Mouse (Mus musculus) lung, embryonic 16.5 days (tissue): ENCODE data around the gene Ccdc87. TPM values are rescaled to one million over a fixed set of nuclear protein-coding genes. Genes with fewer than 3 reads are reported as not detected.
A peak's percentile ranks its signal among the peaks of the same experiment; 100 is the strongest.

ENCODE experiments used
- ATAC-seq: fragments of 200-750 bp; cut with Nextera tagmentation; 2 replicates; pipeline ENCODE4 v1.8.0; 2017; ENCODE audit warnings: low read depth, mild to moderate bottlenecking, moderate library complexity
- H3K27ac ChIP-seq: fragments of 300-500 bp; sonication (generic); 2 replicates; pipeline ENCODE4 v1.5.1; 2014; ENCODE audit warnings: mild to moderate bottlenecking, control low read depth, low read length
- H3K27me3 ChIP-seq: fragments of 300-500 bp; sonication (generic); 2 replicates; pipeline ENCODE4 v1.6.1; 2014; ENCODE audit warnings: low read depth, low read length, mixed read lengths; ENCODE audit not compliant: control insufficient read depth, insufficient read depth
- H3K36me3 ChIP-seq: fragments of 300-500 bp; sonication (generic); 2 replicates; pipeline ENCODE4 v1.6.1; 2014; ENCODE audit warnings: low read length; ENCODE audit not compliant: control insufficient read depth, insufficient read depth
- H3K4me1 ChIP-seq: fragments of 300-500 bp; sonication (generic); replicated peaks from 2 replicates; pipeline ENCODE4 v1.6.1; 2014; ENCODE audit warnings: low read length, mixed read lengths; ENCODE audit not compliant: control insufficient read depth, insufficient read depth
- H3K4me2 ChIP-seq: fragments of 300-500 bp; sonication (generic); 2 replicates; pipeline ENCODE4 v1.6.1; 2014; ENCODE audit warnings: low read depth, low read length, control low read depth
- H3K4me3 ChIP-seq: fragments of 300-500 bp; sonication (generic); 2 replicates; pipeline ENCODE4 v1.5.1; 2014; ENCODE audit warnings: mild to moderate bottlenecking, low read length, control low read depth
- H3K9ac ChIP-seq: fragments of 300-500 bp; sonication (generic); 2 replicates; pipeline ENCODE4 v1.6.1; 2014; ENCODE audit warnings: low read length, control low read depth
- H3K9me3 ChIP-seq: fragments of 300-500 bp; sonication (generic); 2 replicates; pipeline ENCODE4 v1.6.1; 2016; ENCODE audit warnings: low read length; ENCODE audit not compliant: control insufficient read depth
- WGBS: fragments of 180-500 bp; shearing (Covaris S2); extraction: QIAGEN DNeasy Blood & Tissue Kit; methylation state at CpG from one replicate; pipeline ENCODE4 v1.1.7; 2014; 5-methylcytosine and 5-hydroxymethylcytosine counted together
- polyA plus RNA-seq: library from polyadenylated mRNA; unstranded; fragments of >200 nt; fragmentation: Nextera tagmentation; extraction: Ambion mirVana; gene quantifications from 2 replicates; pipeline ENCODE4 v1.2.1, GENCODE M21; 2015

Ccdc87 gene
- polyA plus RNA-seq, result 0.65 and 0.72 TPM in 2 replicates

GRCm38 (mm10) chr19:4839149-4839548 lies at the start of gene Ccdc87, which contains the start of gene Ccs:
Gene Ccdc87 (plus strand): TSS chr19:4839366.
Gene Ccs (minus strand): TSS chr19:4839332.
- WGBS, result under 1% methylated on average over 25 of the region's 25 CpGs
- Histone ChIP-seq H3K27ac (0 out of 2 replicates have a peak within 1 kb of the TSS, but pooled peaks have one; percentile 27), H3K4me3 (peak within 1 kb of the TSS; percentile 76), H3K9me3 (no peaks in the 10 kb centered on the region), H3K27me3 (peaks cover 12% of the 10 kb centered on the region), H3K4me1 (peaks cover 14% of the 10 kb centered on the region), H3K36me3 (no peaks in the 10 kb centered on the region), H3K4me2 (peak within 1 kb of the TSS; percentile 98), H3K9ac (peak within 1 kb of the TSS; percentile 84)
- ATAC-seq, result peak; percentile 99

DNA sequence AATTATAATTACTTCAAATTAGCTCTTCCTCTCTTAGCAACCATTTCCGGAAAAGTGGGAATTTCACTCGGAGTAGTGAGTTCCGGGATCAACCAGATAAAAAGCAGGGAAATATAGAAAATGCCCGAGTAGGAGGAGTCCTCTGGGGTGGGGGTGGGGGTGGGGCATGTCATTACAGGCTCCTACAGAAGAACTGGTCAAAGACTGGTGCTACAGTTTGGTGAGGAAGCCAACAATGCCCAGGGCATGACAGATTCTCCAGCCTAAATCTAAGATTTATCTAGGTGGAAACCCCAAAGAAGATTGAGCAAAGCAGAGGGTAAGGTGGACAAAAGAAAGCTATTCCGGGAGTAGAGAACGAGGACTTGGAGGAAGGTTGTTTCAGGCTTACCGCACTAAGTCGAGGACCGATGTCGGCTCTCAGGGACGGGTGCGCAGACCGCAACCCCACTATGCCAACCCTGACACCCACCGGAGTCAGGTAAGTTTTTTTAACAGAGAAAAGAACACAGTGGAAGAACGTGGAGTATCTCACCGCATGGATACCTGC lies 45.8 kb upstream of the Ccdc87 start:
- Histone ChIP-seq H3K36me3 (peaks cover 14% of the 10 kb centered on the region), H3K27me3 (no peaks in the 10 kb centered on the region), H3K4me2 (peak overlapping the region; percentile 82), H3K4me3 (peak overlapping the region; percentile 69), H3K9ac (peak overlapping the region; percentile 72), H3K4me1 (peaks cover 24% of the 10 kb centered on the region), H3K27ac (peak overlapping the region; percentile 72), H3K9me3 (no peaks in the 10 kb centered on the region)
- peak; percentile 53 for ATAC-seq
- WGBS, result under 1% methylated on average over 16 of the region's 16 CpGs

- Histone ChIP-seq H3K9ac (peak within 1 kb of the TSS; percentile 72), H3K4me3 (peak within 1 kb of the TSS; percentile 69), H3K36me3 (peaks cover 14% of the 10 kb centered on the region), H3K27ac (peak within 1 kb of the TSS; percentile 72), H3K4me1 (peaks cover 24% of the 10 kb centered on the region), H3K9me3 (no peaks in the 10 kb centered on the region), H3K4me2 (peak within 1 kb of the TSS; percentile 82), H3K27me3 (no peaks in the 10 kb centered on the region)
- under 1% methylated on average over 31 of the region's 31 CpGs for WGBS
- peak; percentile 98 for ATAC-seq
These were observed 45.2 kb upstream of the Ccdc87 start, which contains the start of gene Rbm4 for GRCm38 (mm10) chr19:4793831-4794422. Gene Rbm4 (minus strand): TSS chr19:4793901.

DNA sequence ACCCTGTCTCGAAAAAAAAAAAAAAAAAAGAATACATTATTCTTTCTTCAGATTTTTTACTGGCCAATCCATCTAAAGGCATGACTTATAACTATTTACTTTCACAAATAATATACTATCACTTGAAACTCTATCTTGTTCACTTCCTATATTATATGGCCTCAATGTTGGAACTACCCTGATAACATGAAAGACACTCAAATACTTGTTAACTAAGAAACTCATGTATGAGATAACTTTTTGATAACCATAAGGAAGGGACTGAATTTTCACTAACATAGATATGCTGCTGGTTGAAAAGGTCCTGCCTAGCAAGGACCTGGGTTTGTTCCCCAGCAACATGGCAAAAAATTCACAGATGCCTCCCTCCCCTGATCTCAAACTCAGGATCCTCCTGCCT lies 43.2 kb upstream of the Ccdc87 start:
- WGBS, result 54% methylated on average over 1 of the region's 1 CpGs
- ATAC-seq, result no peak
- H3K4me1 ChIP-seq, result peaks cover 15% of the 10 kb centered on the region
- no peaks in the 10 kb centered on the region for H3K27me3 ChIP-seq
- H3K4me2 ChIP-seq, result no peak overlapping the region
- H3K9me3 ChIP-seq, result no peaks in the 10 kb centered on the region
- H3K27ac ChIP-seq, result no peak overlapping the region
- no peak overlapping the region for H3K4me3 ChIP-seq
- no peak overlapping the region for H3K9ac ChIP-seq
- peaks cover 21% of the 10 kb centered on the region for H3K36me3 ChIP-seq

DNA sequence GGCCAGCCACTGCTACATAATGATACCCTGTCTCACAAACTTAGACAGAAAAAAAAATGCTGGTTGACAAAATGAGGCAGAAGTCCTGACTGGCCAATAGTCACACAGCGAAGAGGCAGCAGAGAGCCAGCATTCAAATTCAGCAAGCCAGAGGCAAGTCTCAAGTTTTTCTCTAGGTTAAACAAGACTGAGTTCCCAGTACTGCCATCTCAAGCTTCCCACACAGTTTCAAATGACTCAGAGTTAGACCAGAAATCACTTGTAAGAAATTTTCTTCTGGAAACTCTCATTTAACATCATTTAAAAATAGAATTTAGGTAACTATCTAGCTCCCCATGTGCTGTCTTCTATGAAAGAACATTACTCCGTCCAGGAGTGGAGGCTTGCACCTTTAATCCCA lies 41.3 kb upstream of the Ccdc87 start:
- Histone ChIP-seq H3K27me3 (no peaks in the 10 kb centered on the region), H3K4me1 (peaks cover 7% of the 10 kb centered on the region), H3K27ac (no peak overlapping the region), H3K9ac (no peak overlapping the region), H3K36me3 (peaks cover 29% of the 10 kb centered on the region), H3K9me3 (no peaks in the 10 kb centered on the region), H3K4me3 (no peak overlapping the region), H3K4me2 (no peak overlapping the region)
- 92% methylated on average over 2 of the region's 2 CpGs for WGBS
- no peak for ATAC-seq

- no peak overlapping the region for H3K4me2 ChIP-seq
- no peak overlapping the region for H3K4me3 ChIP-seq
- H3K36me3 ChIP-seq, result peaks cover 38% of the 10 kb centered on the region
- H3K9ac ChIP-seq, result no peak overlapping the region
- no peak overlapping the region for H3K27ac ChIP-seq
- H3K4me1 ChIP-seq, result peaks cover 7% of the 10 kb centered on the region
- no peaks in the 10 kb centered on the region for H3K9me3 ChIP-seq
- no peaks in the 10 kb centered on the region for H3K27me3 ChIP-seq
- ATAC-seq, result no peak
- 92% methylated on average over 5 of the region's 5 CpGs for WGBS
These were observed 40.1 kb upstream of the Ccdc87 start for GRCm38 (mm10) chr19:4799083-4799482.

- no peaks in the 10 kb centered on the region for H3K4me1 ChIP-seq
- no peaks in the 10 kb centered on the region for H3K27me3 ChIP-seq
- peaks cover 38% of the 10 kb centered on the region for H3K36me3 ChIP-seq
- H3K9me3 ChIP-seq, result no peaks in the 10 kb centered on the region
- WGBS, result 91% methylated on average over 7 of the region's 7 CpGs
- H3K27ac ChIP-seq, result no peak overlapping the region
- H3K4me3 ChIP-seq, result no peak overlapping the region
- H3K9ac ChIP-seq, result no peak overlapping the region
- H3K4me2 ChIP-seq, result no peak overlapping the region
- ATAC-seq, result 0 out of 2 replicates have a peak, but pooled peaks have one; percentile 7
These were observed 36.5 kb upstream of the Ccdc87 start for GRCm38 (mm10) chr19:4802691-4803091.

GRCm38 (mm10) chr19:4803283-4803682 lies 35.9 kb upstream of the Ccdc87 start:
- WGBS, result 84% methylated on average over 10 of the region's 10 CpGs
- H3K4me2 ChIP-seq, result no peak overlapping the region
- no peaks in the 10 kb centered on the region for H3K27me3 ChIP-seq
- H3K27ac ChIP-seq, result no peak overlapping the region
- peaks cover 38% of the 10 kb centered on the region for H3K36me3 ChIP-seq
- 0 out of 2 replicates have a peak, but pooled peaks cover 5% of the 10 kb centered on the region for H3K4me1 ChIP-seq
- H3K9ac ChIP-seq, result no peak overlapping the region
- ATAC-seq, result no peak
- H3K4me3 ChIP-seq, result no peak overlapping the region
- H3K9me3 ChIP-seq, result no peaks in the 10 kb centered on the region

DNA sequence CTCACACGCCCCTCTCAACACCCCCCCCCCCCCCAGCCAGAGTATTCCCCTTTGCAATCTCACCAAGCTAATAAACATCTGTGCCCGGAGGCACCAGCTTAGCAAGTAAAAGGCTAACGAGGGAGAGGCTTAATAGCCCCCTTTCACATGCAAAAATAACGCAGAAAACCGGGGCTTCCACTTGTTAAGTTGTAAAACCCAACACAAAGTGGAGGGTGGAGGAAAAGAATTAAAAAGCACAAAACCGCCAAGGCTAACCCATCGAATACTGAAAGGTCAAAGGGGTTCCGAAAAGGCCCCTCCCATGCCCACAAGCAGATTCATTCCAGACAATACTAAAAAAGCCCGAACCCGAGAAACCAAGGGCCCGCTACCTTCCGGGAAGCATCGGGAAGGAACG lies 28.9 kb upstream of the Ccdc87 start:
- WGBS, result under 1% methylated on average over 14 of the region's 14 CpGs
- Histone ChIP-seq H3K4me2 (peak overlapping the region; percentile 94), H3K27ac (peak overlapping the region; percentile 4; the same call in 1 of the 2 replicates), H3K36me3 (no peaks in the 10 kb centered on the region), H3K4me1 (peaks cover 16% of the 10 kb centered on the region), H3K27me3 (no peaks in the 10 kb centered on the region), H3K9me3 (no peaks in the 10 kb centered on the region), H3K9ac (peak overlapping the region; percentile 83), H3K4me3 (peak overlapping the region; percentile 95)
- no peak for ATAC-seq
